Mouse (Mus musculus): ENCODE measurements at regions not wholly inside any gene's neighbourhood (a gene's known extent, or its start where the extent isn't known, plus 50 kb on each side); places are given as distances from the start of the nearest gene placed in this dataset.

DNA sequence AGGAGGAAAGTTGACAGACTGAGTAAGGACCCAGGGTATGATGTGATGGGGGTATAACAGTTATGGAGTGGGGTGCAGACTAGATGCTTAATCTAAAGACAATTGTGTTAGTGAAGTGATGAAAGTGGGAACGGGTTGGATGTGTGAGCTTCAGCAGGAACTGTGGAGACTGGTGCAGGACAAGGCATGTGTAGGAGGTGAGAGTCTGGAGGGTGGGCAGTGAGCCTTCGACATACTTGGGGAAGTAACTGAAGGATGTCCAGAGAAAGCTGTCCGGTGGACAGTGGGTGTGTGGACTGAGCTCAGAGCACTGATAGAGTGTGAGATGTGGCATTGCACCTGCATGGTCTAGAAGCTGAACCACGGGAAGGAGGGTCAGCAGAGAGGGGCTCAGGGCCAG, 97.7 kb downstream of the Fam43a start:
- no peak for TF ChIP-seq CTCF (IDR thresholded peaks at IDR 0.05; ENCODE audit: control insufficient read depth, insufficient read depth, insufficient read length)
- TF ChIP-seq USF1 (IDR thresholded peaks at IDR 0.05; ENCODE audit: low read depth): no peak
- TF ChIP-seq CEBPB (IDR thresholded peaks at IDR 0.05; ENCODE audit: low read depth): no peak
- TF ChIP-seq MYOG (IDR thresholded peaks at IDR 0.05; ENCODE audit: control insufficient read depth, extremely low read depth, insufficient read length): no peak

All from C2C12 (cell line).